Comparison of ENCODE assay signal across 8 mouse cellular contexts in genomic region chr5:121450476-121450875, GRCm38 (mm10). TPM values are rescaled to one million over a fixed set of nuclear protein-coding genes. Genes with fewer than 3 reads are reported as not detected.
DNase-seq lines count a peak whose midpoint lies in the region; ATAC-seq and TF ChIP-seq lines count a peak whose summit lies in the region.

No protein-coding gene starts in this region.

- H3K4me1 ChIP-seq in limb, embryonic 12.5 days (replicated peaks) = peaks cover 30% of the 10 kb centered on the region
- peaks cover 28% of the 10 kb centered on the region for H3K4me1 ChIP-seq in limb, embryonic 10.5 days
- 0 out of 2 replicates have a peak, but pooled peaks cover 4% of the 10 kb centered on the region for H3K4me1 ChIP-seq in embryonic fibroblast, embryonic 13.5 days (ENCODE audit: control insufficient read depth, insufficient read depth, low read length)
- peaks cover 20% of the 10 kb centered on the region; the same call in 1 of the 2 replicates for H3K4me1 ChIP-seq in kidney, adult 2 months (ENCODE audit: control insufficient read depth, insufficient read depth, low read length)
- H3K4me1 ChIP-seq in midbrain, embryonic 15.5 days = peaks cover 31% of the 10 kb centered on the region

- 0 out of 2 replicates have a peak overlapping the region, but pooled peaks have one; percentile 23 for H3K9ac ChIP-seq in limb, embryonic 12.5 days (replicated peaks)
- H3K9ac ChIP-seq in midbrain, embryonic 15.5 days = peak overlapping the region; percentile 21; the same call in 1 of the 2 replicates

- no peak for ATAC-seq in limb, embryonic 12.5 days (ENCODE audit: insufficient number of reproducible peaks, insufficient read depth, low FRiP score, low TSS enrichment, low read depth)
- ATAC-seq in midbrain, embryonic 15.5 days (replicated peaks) = no peak

- 85% methylated on average over 9 of the region's 9 CpGs for WGBS in limb, embryonic 12.5 days
- WGBS in limb, embryonic 10.5 days = 88% methylated on average over 9 of the region's 9 CpGs
- 39% methylated on average over 9 of the region's 9 CpGs for WGBS in kidney, adult 2 months
- WGBS in midbrain, embryonic 15.5 days = 85% methylated on average over 9 of the region's 9 CpGs

- no peak for TF ChIP-seq POLR2A in embryonic fibroblast, embryonic 13.5 days (IDR thresholded peaks at IDR 0.05; ENCODE audit: low read depth, low read length)
- TF ChIP-seq POLR2A in kidney, adult 2 months (IDR thresholded peaks at IDR 0.05; ENCODE audit: low read depth, low read length) = no peak

- no peak for TF ChIP-seq CTCF in embryonic fibroblast, embryonic 13.5 days (IDR thresholded peaks at IDR 0.05; ENCODE audit: borderline replicate concordance, insufficient read depth, low read length)
- no peak for TF ChIP-seq CTCF in kidney, adult 2 months (conservative IDR thresholded peaks at IDR 0.05; ENCODE audit: insufficient read depth, insufficient read length, low read depth, low read length)

- H3K4me2 ChIP-seq in limb, embryonic 12.5 days = peak overlapping the region; percentile 80; the same call in 1 of the 2 replicates
- peak overlapping the region; percentile 64 for H3K4me2 ChIP-seq in midbrain, embryonic 15.5 days

- no peak overlapping the region for H3K4me3 ChIP-seq in limb, embryonic 12.5 days (replicated peaks)
- H3K4me3 ChIP-seq in limb, embryonic 10.5 days = no peak overlapping the region; the same call in 1 of the 2 replicates
- peak overlapping the region; percentile 11; the same call in 1 of the 2 replicates for H3K4me3 ChIP-seq in embryonic fibroblast, embryonic 13.5 days (ENCODE audit: insufficient read depth, low read length)
- no peak overlapping the region for H3K4me3 ChIP-seq in kidney, adult 2 months (ENCODE audit: insufficient read depth, low read depth, low read length)
- peak overlapping the region; percentile 96; the same call in 1 of the 2 replicates for H3K4me3 ChIP-seq in midbrain, embryonic 15.5 days

- no peaks in the 10 kb centered on the region for H3K27me3 ChIP-seq in limb, embryonic 12.5 days
- no peaks in the 10 kb centered on the region for H3K27me3 ChIP-seq in limb, embryonic 10.5 days (ENCODE audit: low read depth, poor library complexity, severe bottlenecking)
- no peaks in the 10 kb centered on the region for H3K27me3 ChIP-seq in kidney, adult 2 months (replicated peaks; ENCODE audit: control insufficient read depth, insufficient read depth, low read length)
- no peaks in the 10 kb centered on the region for H3K27me3 ChIP-seq in midbrain, embryonic 15.5 days (replicated peaks)

- DNase-seq in limb, embryonic 10.5 days (ENCODE audit: low spot score) = no peak
- peak; percentile 81 for DNase-seq in kidney, adult 2 months
- no peak for DNase-seq in cerebellum, adult 11 months
- no peak for DNase-seq in right cerebral cortex, postnatal 36 days (ENCODE audit: low spot score in 2 of 2)
- no peak for DNase-seq in lung, postnatal 10 days

- H3K9me3 ChIP-seq in limb, embryonic 12.5 days = no peaks in the 10 kb centered on the region
- no peaks in the 10 kb centered on the region for H3K9me3 ChIP-seq in limb, embryonic 10.5 days (replicated peaks)
- no peaks in the 10 kb centered on the region for H3K9me3 ChIP-seq in midbrain, embryonic 15.5 days

- peaks cover 47% of the 10 kb centered on the region for H3K36me3 ChIP-seq in limb, embryonic 12.5 days
- peaks cover 47% of the 10 kb centered on the region for H3K36me3 ChIP-seq in limb, embryonic 10.5 days
- H3K36me3 ChIP-seq in kidney, adult 2 months (ENCODE audit: control insufficient read depth, insufficient read depth, low read length) = peaks cover 2% of the 10 kb centered on the region; the same call in 1 of the 2 replicates
- peaks cover 29% of the 10 kb centered on the region for H3K36me3 ChIP-seq in midbrain, embryonic 15.5 days (replicated peaks)

- no peak overlapping the region for H3K27ac ChIP-seq in limb, embryonic 12.5 days
- no peak overlapping the region for H3K27ac ChIP-seq in limb, embryonic 10.5 days
- H3K27ac ChIP-seq in embryonic fibroblast, embryonic 13.5 days (ENCODE audit: insufficient read depth, low read length) = no peak overlapping the region
- 0 out of 2 replicates have a peak overlapping the region, but pooled peaks have one; percentile 3 for H3K27ac ChIP-seq in kidney, adult 2 months (ENCODE audit: insufficient read depth, low read depth, low read length)
- H3K27ac ChIP-seq in midbrain, embryonic 15.5 days = no peak overlapping the region

RNA-seq across cellular contexts. Expression of gene Tmem116, which starts 1.2 kb away (rescaled TPM):
- polyA plus RNA-seq in limb, embryonic 12.5 days (2016; fragmentation: Nextera tagmentation; extraction: Ambion mirVana) = 0.81 and 2.3 TPM in 2 replicates
- polyA plus RNA-seq in limb, embryonic 10.5 days (2016; fragmentation: Nextera tagmentation; extraction: Ambion mirVana) = 0.55 and 0.73 TPM in 2 replicates
- 2.0 TPM in 1 of 2 replicates, not detected in the other for polyA plus RNA-seq in embryonic fibroblast, embryonic 13.5 days (2011; ENCODE audit: insufficient read length, low read depth, missing spikeins)
- 147 and 171 TPM in 2 replicates for polyA plus RNA-seq in kidney, adult 2 months (2012; rRNA removed)
- polyA plus RNA-seq in midbrain, embryonic 15.5 days (2015; fragmentation: Nextera tagmentation; extraction: Ambion mirVana) = 1.9 and 2.2 TPM in 2 replicates

RNA-seq across cellular contexts. Expression of gene Erp29, which starts 1.8 kb away (rescaled TPM):
- polyA plus RNA-seq in limb, embryonic 12.5 days (2016; fragmentation: Nextera tagmentation; extraction: Ambion mirVana) = 115 and 118 TPM in 2 replicates
- 102 and 112 TPM in 2 replicates for polyA plus RNA-seq in limb, embryonic 10.5 days (2016; fragmentation: Nextera tagmentation; extraction: Ambion mirVana)
- polyA plus RNA-seq in embryonic fibroblast, embryonic 13.5 days (2011; ENCODE audit: insufficient read length, low read depth, missing spikeins) = 135 and 136 TPM in 2 replicates
- 56.7 and 77.8 TPM in 2 replicates for polyA plus RNA-seq in kidney, adult 2 months (2012; rRNA removed)
- 167 and 195 TPM in 2 replicates for polyA plus RNA-seq in midbrain, embryonic 15.5 days (2015; fragmentation: Nextera tagmentation; extraction: Ambion mirVana)

RNA-seq across cellular contexts. Expression of gene Naa25, which starts 52.7 kb away (rescaled TPM):
- polyA plus RNA-seq in limb, embryonic 12.5 days (2016; fragmentation: Nextera tagmentation; extraction: Ambion mirVana) = 41.2 and 41.9 TPM in 2 replicates
- polyA plus RNA-seq in limb, embryonic 10.5 days (2016; fragmentation: Nextera tagmentation; extraction: Ambion mirVana) = 47.0 and 52.8 TPM in 2 replicates
- 24.6 and 34.4 TPM in 2 replicates for polyA plus RNA-seq in embryonic fibroblast, embryonic 13.5 days (2011; ENCODE audit: insufficient read length, low read depth, missing spikeins)
- polyA plus RNA-seq in kidney, adult 2 months (2012; rRNA removed) = 7.0 and 8.1 TPM in 2 replicates
- polyA plus RNA-seq in midbrain, embryonic 15.5 days (2015; fragmentation: Nextera tagmentation; extraction: Ambion mirVana) = 53.2 and 56.6 TPM in 2 replicates

RNA-seq across cellular contexts. Expression of gene Adam1b, which starts 52.8 kb away (rescaled TPM):
- polyA plus RNA-seq in limb, embryonic 12.5 days (2016; fragmentation: Nextera tagmentation; extraction: Ambion mirVana) = 0.06 TPM in 1 of 2 replicates, not detected in the other
- polyA plus RNA-seq in limb, embryonic 10.5 days (2016; fragmentation: Nextera tagmentation; extraction: Ambion mirVana) = not detected in 2 replicates
- not detected in 2 replicates for polyA plus RNA-seq in embryonic fibroblast, embryonic 13.5 days (2011; ENCODE audit: insufficient read length, low read depth, missing spikeins)
- polyA plus RNA-seq in kidney, adult 2 months (2012; rRNA removed) = not detected in 2 replicates
- 0.09 TPM in 1 of 2 replicates, not detected in the other for polyA plus RNA-seq in midbrain, embryonic 15.5 days (2015; fragmentation: Nextera tagmentation; extraction: Ambion mirVana)

Comparison
In these comparisons a context has a peak if more than half of its experiments do, and no peak if none do; other contexts are left out.
1. H3K4me3 ChIP-seq: peak in embryonic fibroblast, embryonic 13.5 days (single experiment) and midbrain, embryonic 15.5 days (single experiment); none in limb, embryonic 12.5 days (single experiment), limb, embryonic 10.5 days (single experiment) and kidney, adult 2 months (single experiment).
2. RNA of gene Tmem116, which starts 1.2 kb away (polyA plus RNA-seq): 147 to 171 TPM in kidney, adult 2 months; 1.9 to 2.2 TPM in midbrain, embryonic 15.5 days, 0.81 to 2.3 TPM in limb, embryonic 12.5 days, 0.55 to 0.73 TPM in limb, embryonic 10.5 days and 2.0 TPM in embryonic fibroblast, embryonic 13.5 days; every median in the first group is over 10 times any median in the second.